Mouse (Mus musculus) intestine, embryonic 16.5 days (tissue): ENCODE measurements around the gene Pcsk6. TPM values are rescaled to one million over a fixed set of nuclear protein-coding genes. Genes with fewer than 3 reads are reported as not detected.

Source experiments
- ATAC-seq: fragments of 200-750 bp; cut with Nextera tagmentation; 2 replicates; pipeline ENCODE4 v1.8.0; 2017; ENCODE audit warnings: moderate TSS enrichment, moderate library complexity
- H3K27ac ChIP-seq: fragments of 300-500 bp; sonication (generic); 2 replicates; pipeline ENCODE4 v1.5.1; 2014; ENCODE audit warnings: mild to moderate bottlenecking, low read length
- H3K27me3 ChIP-seq: fragments of 300-500 bp; sonication (generic); replicated peaks from 2 replicates; pipeline ENCODE4 v1.6.1; 2014; ENCODE audit warnings: low read length, control low read depth, mixed read lengths; ENCODE audit not compliant: control insufficient read depth, insufficient read depth
- H3K36me3 ChIP-seq: fragments of 300-500 bp; sonication (generic); 2 replicates; pipeline ENCODE4 v1.6.1; 2014; ENCODE audit warnings: low read length, control low read depth; ENCODE audit not compliant: control insufficient read depth, insufficient read depth
- H3K4me1 ChIP-seq: fragments of 300-500 bp; sonication (generic); 2 replicates; pipeline ENCODE4 v1.6.1; 2014; ENCODE audit warnings: low read length, control low read depth, mixed read lengths; ENCODE audit not compliant: control insufficient read depth, insufficient read depth
- H3K4me2 ChIP-seq: fragments of 300-500 bp; sonication (generic); 2 replicates; pipeline ENCODE4 v1.6.1; 2014; ENCODE audit warnings: low read depth, low read length, control low read depth
- H3K4me3 ChIP-seq: fragments of 300-500 bp; sonication (generic); 2 replicates; pipeline ENCODE4 v1.5.1; 2014; ENCODE audit warnings: mild to moderate bottlenecking, low read length
- H3K9ac ChIP-seq: fragments of 300-500 bp; sonication (generic); 2 replicates; pipeline ENCODE4 v1.6.1; 2014; ENCODE audit warnings: low read depth, low read length
- H3K9me3 ChIP-seq: fragments of 300-500 bp; sonication (generic); 2 replicates; pipeline ENCODE4 v1.6.1; 2016; ENCODE audit warnings: low read length, control low read depth; ENCODE audit not compliant: control insufficient read depth
- WGBS: fragments of 180-500 bp; shearing (Covaris S2); extraction: QIAGEN DNeasy Blood & Tissue Kit; methylation state at CpG from one replicate; pipeline ENCODE4 v1.1.7; 2014; 5-methylcytosine and 5-hydroxymethylcytosine counted together
- polyA plus RNA-seq: library from polyadenylated mRNA; unstranded; fragments of >200 nt; fragmentation: Nextera tagmentation; extraction: Ambion mirVana; gene quantifications from 2 replicates; pipeline ENCODE4 v1.2.1, GENCODE M21; 2015

Gene Pcsk6
- polyA plus RNA-seq, 1 experiment from 2014 or later: 2.3 TPM

GRCm38 (mm10) chr7:66076411-66076810 is 214.9 kb downstream of the Pcsk6 start:
- no peak for ATAC-seq
- Histone ChIP-seq H3K4me1 (peaks cover 12% of the 10 kb centered on the region), H3K4me2 (no peak overlapping the region), H3K27ac (no peak overlapping the region; the same call in 1 of the 2 replicates), H3K9ac (no peak overlapping the region), H3K4me3 (no peak overlapping the region), H3K27me3 (no peaks in the 10 kb centered on the region), H3K9me3 (no peaks in the 10 kb centered on the region), H3K36me3 (peaks cover 15% of the 10 kb centered on the region; the same call in 1 of the 2 replicates)
- WGBS: 42% methylated on average over 2 of the region's 2 CpGs

GRCm38 (mm10) chr7:66079364-66080230 is 218.1 kb downstream of the Pcsk6 start, which contains the start of gene Selenos:
Selenos (plus strand) TSS chr7:66079649.
- H3K4me1 ChIP-seq: peaks cover 12% of the 10 kb centered on the region
- peak; percentile 100 for ATAC-seq
- peak within 1 kb of the TSS; percentile 84 for H3K4me2 ChIP-seq
- H3K36me3 ChIP-seq: peaks cover 19% of the 10 kb centered on the region; the same call in 1 of the 2 replicates
- WGBS: under 1% methylated on average over 65 of the region's 65 CpGs
- peak within 1 kb of the TSS; percentile 79 for H3K27ac ChIP-seq
- H3K9me3 ChIP-seq: no peaks in the 10 kb centered on the region
- peak within 1 kb of the TSS; percentile 82 for H3K4me3 ChIP-seq
- peak within 1 kb of the TSS; percentile 89 for H3K9ac ChIP-seq
- H3K27me3 ChIP-seq: no peaks in the 10 kb centered on the region

- peak overlapping the region; percentile 89 for H3K9ac ChIP-seq
- peaks cover 14% of the 10 kb centered on the region; the same call in 1 of the 2 replicates for H3K36me3 ChIP-seq
- H3K4me3 ChIP-seq: peak overlapping the region; percentile 82
- peak overlapping the region; percentile 84 for H3K4me2 ChIP-seq
- no peaks in the 10 kb centered on the region for H3K27me3 ChIP-seq
- peaks cover 12% of the 10 kb centered on the region for H3K4me1 ChIP-seq
- H3K9me3 ChIP-seq: no peaks in the 10 kb centered on the region
- WGBS: 41% methylated on average over 5 of the region's 5 CpGs
- ATAC-seq: no peak
- no peak overlapping the region; the same call in 1 of the 2 replicates for H3K27ac ChIP-seq
These were observed 218.7 kb downstream of the Pcsk6 start for GRCm38 (mm10) chr7:66080231-66080613.

- no peak for ATAC-seq
- H3K27ac ChIP-seq: no peak overlapping the region
- H3K9ac ChIP-seq: no peak overlapping the region
- 88% methylated on average over 6 of the region's 6 CpGs for WGBS
- H3K27me3 ChIP-seq: no peaks in the 10 kb centered on the region
- H3K4me2 ChIP-seq: no peak overlapping the region
- H3K4me1 ChIP-seq: peaks cover 7% of the 10 kb centered on the region; the same call in 1 of the 2 replicates
- no peak overlapping the region for H3K4me3 ChIP-seq
- H3K36me3 ChIP-seq: peaks cover 24% of the 10 kb centered on the region
- H3K9me3 ChIP-seq: no peaks in the 10 kb centered on the region
These were observed 222.2 kb downstream of the Pcsk6 start for GRCm38 (mm10) chr7:66083757-66084156.

- Histone ChIP-seq H3K9ac (no peak overlapping the region), H3K4me2 (no peak overlapping the region), H3K27ac (no peak overlapping the region), H3K36me3 (peaks cover 25% of the 10 kb centered on the region), H3K27me3 (no peaks in the 10 kb centered on the region), H3K4me1 (peaks cover 7% of the 10 kb centered on the region; the same call in 1 of the 2 replicates), H3K4me3 (no peak overlapping the region), H3K9me3 (no peaks in the 10 kb centered on the region)
- ATAC-seq: no peak
- WGBS: 82% methylated on average over 7 of the region's 7 CpGs
These were observed 223.0 kb downstream of the Pcsk6 start for GRCm38 (mm10) chr7:66084546-66084945.

- Histone ChIP-seq H3K27me3 (no peaks in the 10 kb centered on the region), H3K27ac (no peak overlapping the region), H3K4me3 (no peak overlapping the region), H3K36me3 (peaks cover 27% of the 10 kb centered on the region), H3K4me2 (no peak overlapping the region), H3K4me1 (no peaks in the 10 kb centered on the region), H3K9me3 (no peaks in the 10 kb centered on the region), H3K9ac (no peak overlapping the region)
- no peak for ATAC-seq
- 84% methylated on average over 4 of the region's 4 CpGs for WGBS
These were observed 226.1 kb downstream of the Pcsk6 start for GRCm38 (mm10) chr7:66087652-66088051.

- 87% methylated on average over 2 of the region's 2 CpGs for WGBS
- no peak overlapping the region for H3K4me3 ChIP-seq
- H3K4me1 ChIP-seq: no peaks in the 10 kb centered on the region
- H3K27me3 ChIP-seq: no peaks in the 10 kb centered on the region
- no peak for ATAC-seq
- H3K36me3 ChIP-seq: peaks cover 27% of the 10 kb centered on the region
- H3K27ac ChIP-seq: no peak overlapping the region
- H3K9me3 ChIP-seq: no peaks in the 10 kb centered on the region
- no peak overlapping the region for H3K9ac ChIP-seq
- H3K4me2 ChIP-seq: no peak overlapping the region
These were observed 226.5 kb downstream of the Pcsk6 start for GRCm38 (mm10) chr7:66088077-66088476.

- 87% methylated on average over 11 of the region's 11 CpGs for WGBS
These were observed 229.2 kb downstream of the Pcsk6 start for GRCm38 (mm10) chr7:66090676-66091190.

GRCm38 (mm10) chr7:66091553-66091952 is 230.0 kb downstream of the Pcsk6 start:
- 86% methylated on average over 7 of the region's 7 CpGs for WGBS
- peaks cover 16% of the 10 kb centered on the region; the same call in 1 of the 2 replicates for H3K36me3 ChIP-seq

More at GRCm38 (mm10) chr7:66090676-66091190, 229.2 kb downstream of the Pcsk6 start:
- Histone ChIP-seq H3K4me2 (no peak overlapping the region), H3K36me3 (peaks cover 16% of the 10 kb centered on the region; the same call in 1 of the 2 replicates), H3K27ac (no peak overlapping the region), H3K4me3 (no peak overlapping the region), H3K9ac (no peak overlapping the region), H3K4me1 (no peaks in the 10 kb centered on the region), H3K9me3 (no peaks in the 10 kb centered on the region), H3K27me3 (no peaks in the 10 kb centered on the region)
- no peak for ATAC-seq

More at GRCm38 (mm10) chr7:66091553-66091952, 230.0 kb downstream of the Pcsk6 start:
- H3K27me3 ChIP-seq: no peaks in the 10 kb centered on the region
- H3K27ac ChIP-seq: no peak overlapping the region
- no peak overlapping the region for H3K4me3 ChIP-seq
- H3K9me3 ChIP-seq: no peaks in the 10 kb centered on the region
- H3K9ac ChIP-seq: no peak overlapping the region
- no peak for ATAC-seq
- H3K4me1 ChIP-seq: no peaks in the 10 kb centered on the region
- no peak overlapping the region for H3K4me2 ChIP-seq
